Mouse (Mus musculus) forebrain, embryonic 10.5 days (tissue): ENCODE data around the gene Nuak2. TPM values are rescaled to one million over a fixed set of nuclear protein-coding genes. Genes with fewer than 3 reads are reported as not detected.

Source experiments
- DNase-seq: peaks from one replicate; pipeline ENCODE4 v3.0.0-alpha.2; 2017; ENCODE audit warnings: low spot score; ENCODE audit errors: extremely low spot score
- H3K27ac ChIP-seq: fragments of 300-500 bp; sonication (generic); 2 replicates; pipeline ENCODE4 v1.5.1; 2016; ENCODE audit warnings: mild to moderate bottlenecking
- H3K27me3 ChIP-seq: fragments of 300-500 bp; sonication (generic); 2 replicates; pipeline ENCODE4 v1.6.1; 2016; ENCODE audit warnings: mild to moderate bottlenecking; ENCODE audit not compliant: poor library complexity, severe bottlenecking
- H3K36me3 ChIP-seq: fragments of 300-500 bp; sonication (generic); replicated peaks from 2 replicates; pipeline ENCODE4 v1.6.1; 2016; ENCODE audit warnings: mild to moderate bottlenecking, moderate library complexity
- H3K4me1 ChIP-seq: fragments of 300-500 bp; sonication (generic); 2 replicates; pipeline ENCODE4 v1.6.1; 2016
- H3K4me3 ChIP-seq: fragments of 300-500 bp; sonication (generic); 2 replicates; pipeline ENCODE4 v1.5.1; 2016; ENCODE audit warnings: mild to moderate bottlenecking, moderate library complexity
- H3K9me3 ChIP-seq: fragments of 300-500 bp; sonication (generic); 2 replicates; pipeline ENCODE4 v1.6.1; 2016; ENCODE audit warnings: mild to moderate bottlenecking, moderate library complexity
- WGBS: fragments of 180-500 bp; shearing (Covaris S2); methylation state at CpG from one replicate; pipeline ENCODE4 v1.1.7; 2016; 5-methylcytosine and 5-hydroxymethylcytosine counted together
- polyA plus RNA-seq: library from polyadenylated mRNA; unstranded; fragments of >200 nt; fragmentation: Nextera tagmentation; extraction: Ambion mirVana; gene quantifications from 2 replicates; pipeline ENCODE4 v1.2.1, GENCODE M21; 2016

Gene Nuak2
- polyA plus RNA-seq, 1 experiment from 2014 or later, result 49.9 TPM

GRCm38 (mm10) chr1:132287445-132287844 is 28.5 kb upstream of the Nuak2 start:
- Histone ChIP-seq H3K4me3 (no peak overlapping the region), H3K27me3 (peaks cover 74% of the 10 kb centered on the region), H3K36me3 (no peaks in the 10 kb centered on the region), H3K9me3 (no peaks in the 10 kb centered on the region), H3K27ac (no peak overlapping the region), H3K4me1 (peaks cover 73% of the 10 kb centered on the region)
- WGBS, result 68% methylated on average over 2 of the region's 2 CpGs
- DNase-seq, result no peak

DNA sequence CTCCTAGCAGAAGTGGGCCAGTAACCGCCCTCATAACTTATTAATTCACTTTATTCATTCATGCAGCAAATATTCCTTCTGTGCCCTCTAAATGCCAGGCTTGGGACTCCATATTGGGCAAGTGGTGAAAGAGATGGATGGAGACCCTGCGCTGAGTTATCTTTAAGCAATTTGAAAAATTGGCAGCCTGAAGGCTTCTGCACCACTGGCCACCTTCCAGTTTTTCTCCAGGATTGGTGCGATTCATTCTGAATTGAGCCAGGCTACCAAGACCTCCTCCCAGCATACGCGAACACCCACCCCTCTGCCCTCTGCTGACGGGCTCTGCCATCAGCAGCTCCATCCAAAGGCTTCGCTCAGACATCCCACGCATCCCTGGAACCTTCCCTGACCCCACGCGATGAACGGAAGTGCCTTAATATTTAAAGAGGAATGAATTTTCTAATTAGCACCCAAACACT is 27.9 kb upstream of the Nuak2 start:
- Histone ChIP-seq H3K9me3 (no peaks in the 10 kb centered on the region), H3K36me3 (no peaks in the 10 kb centered on the region), H3K4me3 (no peak overlapping the region), H3K27me3 (peaks cover 71% of the 10 kb centered on the region), H3K27ac (no peak overlapping the region), H3K4me1 (peaks cover 73% of the 10 kb centered on the region)
- 12% methylated on average over 11 of the region's 11 CpGs for WGBS
- no peak for DNase-seq

- Histone ChIP-seq H3K4me1 (peaks cover 75% of the 10 kb centered on the region), H3K27ac (peak overlapping the region; percentile 81; the same call in 1 of the 2 replicates), H3K27me3 (peaks cover 70% of the 10 kb centered on the region), H3K4me3 (no peak overlapping the region), H3K36me3 (no peaks in the 10 kb centered on the region), H3K9me3 (no peaks in the 10 kb centered on the region)
- 84% methylated on average over 6 of the region's 6 CpGs for WGBS
- DNase-seq, result no peak
These were observed 26.0 kb upstream of the Nuak2 start for GRCm38 (mm10) chr1:132289965-132290364.

- 32% methylated on average over 11 of the region's 11 CpGs for WGBS
- peaks cover 85% of the 10 kb centered on the region for H3K4me1 ChIP-seq
These were observed 24.8 kb upstream of the Nuak2 start for GRCm38 (mm10) chr1:132290921-132291675.

DNA sequence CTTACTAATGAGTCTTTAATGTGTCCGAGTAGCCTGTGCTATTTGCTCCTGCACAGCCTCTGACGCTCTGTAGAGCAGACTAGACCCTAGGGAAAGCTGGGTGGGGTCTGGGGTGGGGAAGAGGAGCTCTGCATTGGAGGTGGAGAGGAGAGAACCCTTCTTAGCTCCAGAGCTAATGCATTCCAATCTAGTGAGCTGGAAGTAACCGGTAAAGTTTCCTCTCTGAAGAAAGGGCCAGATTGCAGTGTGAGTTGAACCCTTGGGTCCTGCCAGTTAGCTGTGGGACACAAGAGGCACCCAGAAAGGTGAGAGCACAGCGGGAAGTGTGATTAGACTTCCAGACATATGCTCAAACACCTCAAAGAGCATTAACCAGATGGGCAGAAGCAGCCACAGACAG is 24.2 kb upstream of the Nuak2 start:
- H3K27me3 ChIP-seq, result peaks cover 71% of the 10 kb centered on the region
- peak overlapping the region; percentile 81 for H3K27ac ChIP-seq
- peaks cover 90% of the 10 kb centered on the region for H3K4me1 ChIP-seq
- no peaks in the 10 kb centered on the region for H3K9me3 ChIP-seq
- no peak for DNase-seq
- no peaks in the 10 kb centered on the region for H3K36me3 ChIP-seq
- peak overlapping the region; percentile 5; the same call in 1 of the 2 replicates for H3K4me3 ChIP-seq
- 29% methylated on average over 4 of the region's 4 CpGs for WGBS

More at GRCm38 (mm10) chr1:132290921-132291675, 24.8 kb upstream of the Nuak2 start:
- Histone ChIP-seq H3K4me3 (0 out of 2 replicates have a peak overlapping the region, but pooled peaks have one; percentile 5), H3K27me3 (peaks cover 71% of the 10 kb centered on the region), H3K36me3 (no peaks in the 10 kb centered on the region), H3K9me3 (no peaks in the 10 kb centered on the region), H3K27ac (peak overlapping the region; percentile 81)
- DNase-seq, result peak; percentile 36

- no peaks in the 10 kb centered on the region for H3K36me3 ChIP-seq
- no peaks in the 10 kb centered on the region for H3K9me3 ChIP-seq
- no peak overlapping the region for H3K4me3 ChIP-seq
- peak overlapping the region; percentile 81 for H3K27ac ChIP-seq
- peaks cover 92% of the 10 kb centered on the region for H3K4me1 ChIP-seq
- whole genome bisulfite sequencing, result 34% methylated on average over 21 of the region's 21 CpGs
- DNase-seq, result peak; percentile 58
- H3K27me3 ChIP-seq, result peaks cover 71% of the 10 kb centered on the region
These were observed 23.4 kb upstream of the Nuak2 start for GRCm38 (mm10) chr1:132292318-132293129.

DNA sequence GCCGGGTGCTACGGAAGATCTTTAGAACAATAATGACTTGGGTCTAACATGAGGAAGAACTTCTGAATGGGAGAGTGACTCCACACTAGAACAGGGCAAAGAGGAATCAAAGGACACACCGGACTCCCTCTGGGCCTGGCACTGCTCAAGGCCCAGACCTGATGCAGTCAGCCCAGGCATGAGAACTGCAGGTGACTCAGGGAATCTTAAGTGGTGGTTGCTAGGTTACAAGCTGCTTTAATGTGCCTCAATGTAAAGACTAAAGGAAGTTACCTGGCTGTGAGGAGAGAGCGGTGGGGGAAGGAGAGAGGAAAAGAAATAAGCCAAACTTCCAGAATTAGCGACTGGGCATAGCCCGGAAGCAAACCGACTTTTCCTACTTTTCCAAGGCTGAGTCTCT is 20.4 kb upstream of the Nuak2 start:
- Histone ChIP-seq H3K4me1 (peaks cover 91% of the 10 kb centered on the region), H3K9me3 (no peaks in the 10 kb centered on the region), H3K27me3 (peaks cover 75% of the 10 kb centered on the region), H3K4me3 (no peak overlapping the region), H3K27ac (peak overlapping the region; percentile 51; the same call in 1 of the 2 replicates), H3K36me3 (no peaks in the 10 kb centered on the region)
- 61% methylated on average over 7 of the region's 7 CpGs for WGBS
- no peak for DNase-seq

GRCm38 (mm10) chr1:132296051-132296450 is 19.9 kb upstream of the Nuak2 start:
- no peak for DNase-seq
- Histone ChIP-seq H3K4me3 (no peak overlapping the region), H3K4me1 (peaks cover 86% of the 10 kb centered on the region), H3K27me3 (peaks cover 78% of the 10 kb centered on the region), H3K27ac (peak overlapping the region; percentile 51; the same call in 1 of the 2 replicates), H3K9me3 (no peaks in the 10 kb centered on the region), H3K36me3 (no peaks in the 10 kb centered on the region)
- 65% methylated on average over 3 of the region's 3 CpGs for WGBS

DNA sequence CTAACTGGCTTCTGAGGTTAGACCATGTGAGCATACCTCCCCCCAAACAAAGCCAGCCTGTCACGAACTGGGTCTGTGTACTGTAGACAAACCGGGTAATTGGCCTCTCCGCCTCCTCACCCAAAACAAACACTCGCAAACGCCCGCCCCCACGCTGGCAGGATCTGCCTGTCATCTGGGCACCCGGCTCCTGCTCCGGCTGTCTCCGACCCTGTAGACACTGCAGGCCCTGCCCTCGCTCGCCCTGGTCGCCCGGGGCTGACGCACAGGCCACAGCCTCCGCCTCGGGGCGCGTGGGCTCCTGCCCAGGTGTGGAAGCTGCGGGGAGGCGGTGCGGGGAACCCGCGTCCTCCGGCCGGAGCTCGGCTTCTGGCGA is 17.5 kb upstream of the Nuak2 start, which contains the start of gene Klhdc8a:
Klhdc8a (plus strand) TSS at position 202 of the 376 bp plus-strand sequence.
- peaks cover 93% of the 10 kb centered on the region for H3K27me3 ChIP-seq
- H3K4me1 ChIP-seq, result peaks cover 78% of the 10 kb centered on the region
- WGBS, result 1% methylated on average over 28 of the region's 28 CpGs
- H3K27ac ChIP-seq, result peak within 1 kb of the TSS; percentile 85
- peak; percentile 53 for DNase-seq
- no peaks in the 10 kb centered on the region for H3K36me3 ChIP-seq
- H3K4me3 ChIP-seq, result peak within 1 kb of the TSS; percentile 80
- no peaks in the 10 kb centered on the region for H3K9me3 ChIP-seq

- Histone ChIP-seq H3K4me1 (peaks cover 80% of the 10 kb centered on the region), H3K27me3 (peaks cover 94% of the 10 kb centered on the region), H3K27ac (peak overlapping the region; percentile 85), H3K4me3 (peak overlapping the region; percentile 80), H3K36me3 (no peaks in the 10 kb centered on the region), H3K9me3 (no peaks in the 10 kb centered on the region)
- no peak for DNase-seq
- WGBS, result 1% methylated on average over 65 of the region's 71 CpGs
These were observed 17.0 kb upstream of the Nuak2 start for GRCm38 (mm10) chr1:132298801-132299464.

- H3K27ac ChIP-seq, result no peak overlapping the region
- DNase-seq, result no peak
- H3K27me3 ChIP-seq, result peaks cover 92% of the 10 kb centered on the region
- peaks cover 82% of the 10 kb centered on the region for H3K4me1 ChIP-seq
- H3K9me3 ChIP-seq, result no peaks in the 10 kb centered on the region
- WGBS, result 85% methylated on average over 5 of the region's 5 CpGs
- no peak overlapping the region for H3K4me3 ChIP-seq
- no peaks in the 10 kb centered on the region for H3K36me3 ChIP-seq
These were observed 16.2 kb upstream of the Nuak2 start for GRCm38 (mm10) chr1:132299744-132300143.

DNA sequence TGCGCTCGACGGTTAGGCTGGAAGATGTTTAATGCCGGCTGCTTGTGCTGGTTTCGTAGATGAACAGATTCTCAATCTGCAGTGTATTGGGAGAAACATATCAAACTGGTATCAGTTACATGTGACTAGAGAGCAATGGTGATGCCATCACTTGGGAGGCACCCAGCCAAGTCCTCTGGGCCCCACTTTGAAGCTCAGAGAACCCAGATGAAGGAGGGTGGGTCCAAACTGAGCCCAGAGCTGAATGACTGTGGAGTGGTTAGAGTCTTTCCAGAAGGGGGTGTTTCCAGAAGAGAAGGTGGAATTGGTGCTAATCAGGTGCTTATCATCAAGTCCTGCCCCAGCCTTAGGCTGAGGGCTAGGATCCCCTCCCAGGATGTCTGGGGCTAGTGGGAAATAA is 14.7 kb upstream of the Nuak2 start:
- H3K36me3 ChIP-seq, result no peaks in the 10 kb centered on the region
- no peak overlapping the region for H3K27ac ChIP-seq
- peaks cover 83% of the 10 kb centered on the region for H3K4me1 ChIP-seq
- DNase-seq, result no peak
- H3K27me3 ChIP-seq, result peaks cover 79% of the 10 kb centered on the region
- no peak overlapping the region for H3K4me3 ChIP-seq
- WGBS, result 94% methylated on average over 5 of the region's 5 CpGs
- H3K9me3 ChIP-seq, result no peaks in the 10 kb centered on the region
